Mouse (Mus musculus) myocyte (in vitro differentiated cells): ENCODE measurements around the gene Dmwd.

Source experiments
- CEBPB ChIP-seq: IDR thresholded peaks from 2 replicates; pipeline ENCODE4 v1.6.1; 2011; ENCODE audit warnings: mild to moderate bottlenecking, moderate library complexity; ENCODE audit not compliant: poor library complexity, insufficient read depth, severe bottlenecking
- E2F4 ChIP-seq: IDR thresholded peaks from one replicate; pipeline ENCODE4 v1.6.1; 2011; ENCODE audit warnings: mild to moderate bottlenecking, control low read depth, moderate library complexity; ENCODE audit not compliant: insufficient read depth
- MAX ChIP-seq: IDR thresholded peaks from one replicate; pipeline ENCODE4 v1.6.1; 2011; ENCODE audit warnings: low read depth, mild to moderate bottlenecking, control low read depth
- MYOG ChIP-seq, 3 experiments: IDR thresholded peaks; one replicate each; pipeline ENCODE4 v1.6.1; 2011; ENCODE audit warnings: control low read depth in 2 of 3, low read depth in 2 of 3, mild to moderate bottlenecking in 2 of 3; ENCODE audit not compliant: insufficient read length in 2 of 3, control insufficient read depth in 1 of 3, insufficient read depth in 1 of 3
- POLR2A ChIP-seq: IDR thresholded peaks from one replicate; pipeline ENCODE4 v1.6.1; 2011; ENCODE audit warnings: low read depth, mild to moderate bottlenecking, control low read depth, moderate library complexity; ENCODE audit not compliant: insufficient read length
- POLR2AphosphoS2 ChIP-seq: IDR thresholded peaks from one replicate; pipeline ENCODE4 v1.6.1; 2011; ENCODE audit warnings: low read depth, control low read depth; ENCODE audit not compliant: insufficient read length
- REST ChIP-seq: IDR thresholded peaks from one replicate; pipeline ENCODE4 v1.6.1; 2011; ENCODE audit warnings: mild to moderate bottlenecking, control low read depth, moderate library complexity; ENCODE audit not compliant: insufficient read depth, insufficient read length
- SRF ChIP-seq: IDR thresholded peaks from one replicate; pipeline ENCODE4 v1.6.1; 2011; ENCODE audit warnings: low read depth; ENCODE audit not compliant: control insufficient read depth, insufficient read length
- TCF12 ChIP-seq: IDR thresholded peaks from one replicate; pipeline ENCODE4 v1.6.1; 2011; ENCODE audit warnings: mild to moderate bottlenecking, control low read depth; ENCODE audit not compliant: poor library complexity, insufficient read depth, severe bottlenecking
- USF1 ChIP-seq: IDR thresholded peaks from one replicate; pipeline ENCODE4 v1.6.1; 2011; ENCODE audit warnings: low read depth, mild to moderate bottlenecking, control low read depth, moderate library complexity

DNA sequence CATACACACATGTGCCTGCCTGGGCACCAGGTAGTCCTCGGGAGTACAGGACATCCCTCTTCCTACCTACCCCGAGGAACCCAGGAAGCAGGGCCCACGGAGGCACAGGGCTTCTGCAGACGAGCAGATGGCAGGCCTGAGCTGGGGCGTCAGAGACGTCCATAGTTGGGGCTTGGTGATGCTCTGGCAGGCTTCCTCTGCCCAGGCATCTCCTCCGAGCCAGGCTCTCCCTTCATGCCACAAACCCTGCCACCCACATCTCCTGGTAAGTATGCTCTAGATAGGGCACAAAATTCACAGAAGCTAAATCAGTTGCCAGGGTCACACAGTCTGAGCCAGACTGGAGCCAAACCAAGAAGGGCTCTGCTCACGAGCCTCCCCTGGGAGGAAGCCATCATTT lies 25.9 kb upstream of the Dmwd start:
- TF ChIP-seq POLR2A: no peak
- no peak for TF ChIP-seq SRF
- TF ChIP-seq TCF12: no peak
- TF ChIP-seq MAX: no peak
- no peak for TF ChIP-seq E2F4
- no peak for TF ChIP-seq USF1
- TF ChIP-seq POLR2AphosphoS2: no peak
- no peak for TF ChIP-seq REST
- no peak for TF ChIP-seq MYOG (IDR thresholded peaks at IDR 0.05; ENCODE audit: control insufficient read depth in 1 of 3, insufficient read depth in 1 of 3, insufficient read length in 2 of 3, low read depth in 2 of 3)
- TF ChIP-seq CEBPB: no peak
